Mouse (Mus musculus) myocyte (in vitro differentiated cells): ENCODE data around the gene Trpm3.

Experiments
- CEBPB ChIP-seq: IDR thresholded peaks from 2 replicates; pipeline ENCODE4 v1.6.1; 2011; ENCODE audit warnings: mild to moderate bottlenecking, moderate library complexity; ENCODE audit not compliant: poor library complexity, insufficient read depth, severe bottlenecking
- E2F4 ChIP-seq: IDR thresholded peaks from one replicate; pipeline ENCODE4 v1.6.1; 2011; ENCODE audit warnings: mild to moderate bottlenecking, control low read depth, moderate library complexity; ENCODE audit not compliant: insufficient read depth
- MAX ChIP-seq: IDR thresholded peaks from one replicate; pipeline ENCODE4 v1.6.1; 2011; ENCODE audit warnings: low read depth, mild to moderate bottlenecking, control low read depth
- MYOD1 ChIP-seq, 3 experiments: IDR thresholded peaks; one replicate each; pipeline ENCODE4 v1.6.1; 2011; ENCODE audit warnings: control low read depth in 2 of 3, low read depth in 2 of 3, mild to moderate bottlenecking in 2 of 3, moderate library complexity in 1 of 3; ENCODE audit not compliant: insufficient read length in 2 of 3, control insufficient read depth in 1 of 3
- MYOG ChIP-seq, 3 experiments: IDR thresholded peaks; one replicate each; pipeline ENCODE4 v1.6.1; 2011; ENCODE audit warnings: control low read depth in 2 of 3, low read depth in 2 of 3, mild to moderate bottlenecking in 2 of 3; ENCODE audit not compliant: insufficient read length in 2 of 3, control insufficient read depth in 1 of 3, insufficient read depth in 1 of 3
- POLR2A ChIP-seq: IDR thresholded peaks from one replicate; pipeline ENCODE4 v1.6.1; 2011; ENCODE audit warnings: low read depth, mild to moderate bottlenecking, control low read depth, moderate library complexity; ENCODE audit not compliant: insufficient read length
- POLR2AphosphoS2 ChIP-seq: IDR thresholded peaks from one replicate; pipeline ENCODE4 v1.6.1; 2011; ENCODE audit warnings: low read depth, control low read depth; ENCODE audit not compliant: insufficient read length
- REST ChIP-seq: IDR thresholded peaks from one replicate; pipeline ENCODE4 v1.6.1; 2011; ENCODE audit warnings: mild to moderate bottlenecking, control low read depth, moderate library complexity; ENCODE audit not compliant: insufficient read depth, insufficient read length
- TCF12 ChIP-seq: IDR thresholded peaks from one replicate; pipeline ENCODE4 v1.6.1; 2011; ENCODE audit warnings: mild to moderate bottlenecking, control low read depth; ENCODE audit not compliant: poor library complexity, insufficient read depth, severe bottlenecking
- TCF3 ChIP-seq: IDR thresholded peaks from one replicate; pipeline ENCODE4 v1.6.1; 2011; ENCODE audit warnings: low read depth, control low read depth; ENCODE audit not compliant: insufficient read length
- USF1 ChIP-seq: IDR thresholded peaks from one replicate; pipeline ENCODE4 v1.6.1; 2011; ENCODE audit warnings: low read depth, mild to moderate bottlenecking, control low read depth, moderate library complexity

DNA sequence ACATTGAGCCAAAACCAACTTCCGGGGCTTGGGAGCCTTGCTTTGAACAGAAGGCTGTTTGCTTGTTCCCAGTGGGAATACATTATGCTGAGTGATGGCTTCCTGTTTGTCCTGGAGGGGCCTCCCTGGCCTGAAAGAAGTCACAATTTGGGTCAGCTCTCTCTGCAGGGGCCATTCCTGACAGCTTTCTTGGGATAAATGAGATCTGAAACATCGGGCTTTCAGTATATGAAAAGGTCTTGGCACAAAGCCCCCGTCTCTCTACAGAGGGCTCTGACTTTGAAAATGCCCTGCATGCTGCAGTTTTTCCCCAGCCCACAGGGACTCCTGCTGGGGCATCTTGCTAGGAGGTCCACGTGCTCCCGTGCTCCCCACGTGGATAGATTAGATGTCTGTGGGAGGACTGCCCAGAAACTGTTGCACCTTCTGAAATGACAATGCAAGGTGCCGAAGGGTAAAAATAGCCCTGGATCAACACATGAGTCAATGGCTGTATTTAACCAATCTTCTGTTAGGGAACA lies 415.6 kb downstream of the Trpm3 start:
- TF ChIP-seq POLR2A (no peak), TCF12 (no peak), POLR2AphosphoS2 (no peak), CEBPB (no peak), USF1 (no peak), E2F4 (no peak), MAX (no peak), MYOD1 (IDR thresholded peaks at IDR 0.05; ENCODE audit: control insufficient read depth in 1 of 3, insufficient read length in 2 of 3, low read depth in 2 of 3) (no peak), REST (no peak), MYOG (IDR thresholded peaks at IDR 0.05; ENCODE audit: control insufficient read depth in 1 of 3, insufficient read depth in 1 of 3, insufficient read length in 2 of 3, low read depth in 2 of 3) (no peak), TCF3 (no peak)
